Mouse (Mus musculus): ENCODE measurements around the gene Sox13. TPM values are rescaled to one million over a fixed set of nuclear protein-coding genes. Genes with fewer than 3 reads are reported as not detected.

Gene Sox13
- polyA plus RNA-seq, 1 experiment from 2014 or later = 8.8 TPM

DNA sequence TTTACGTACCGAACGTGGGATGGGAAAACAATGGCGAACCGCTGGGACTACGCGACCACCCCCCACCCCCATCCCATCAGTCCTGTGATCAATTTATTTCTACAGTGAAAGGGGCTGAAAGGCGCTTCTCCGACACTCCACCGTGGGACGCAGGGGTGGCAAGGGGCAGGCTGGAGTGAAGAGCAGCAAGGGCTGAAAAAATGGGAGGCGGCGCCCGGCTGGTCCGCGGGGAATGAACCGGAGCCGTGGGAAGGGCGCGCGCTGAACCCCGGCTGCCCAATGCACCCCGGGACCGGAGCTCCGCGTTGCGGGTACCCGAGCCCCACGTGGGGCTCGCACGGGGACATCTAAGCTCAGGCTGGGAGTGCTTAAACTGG lies 1.0 kb downstream of the Sox13 start:
- Histone ChIP-seq H3K4me1 (replicated peaks) (peaks cover 43% of the 10 kb centered on the region), H3K4me3 (peak overlapping the region; percentile 67), H3K4me2 (peak overlapping the region; percentile 89), H3K27me3 (no peaks in the 10 kb centered on the region), H3K27ac (replicated peaks) (peak overlapping the region; percentile 81), H3K9ac (peak overlapping the region; percentile 83), H3K36me3 (no peaks in the 10 kb centered on the region), H3K9me3 (no peaks in the 10 kb centered on the region)
- ATAC-seq (ENCODE audit: low read depth) = peak; percentile 24; the same call in 1 of the 2 replicates
- under 1% methylated on average over 31 of the region's 31 CpGs for WGBS

DNA sequence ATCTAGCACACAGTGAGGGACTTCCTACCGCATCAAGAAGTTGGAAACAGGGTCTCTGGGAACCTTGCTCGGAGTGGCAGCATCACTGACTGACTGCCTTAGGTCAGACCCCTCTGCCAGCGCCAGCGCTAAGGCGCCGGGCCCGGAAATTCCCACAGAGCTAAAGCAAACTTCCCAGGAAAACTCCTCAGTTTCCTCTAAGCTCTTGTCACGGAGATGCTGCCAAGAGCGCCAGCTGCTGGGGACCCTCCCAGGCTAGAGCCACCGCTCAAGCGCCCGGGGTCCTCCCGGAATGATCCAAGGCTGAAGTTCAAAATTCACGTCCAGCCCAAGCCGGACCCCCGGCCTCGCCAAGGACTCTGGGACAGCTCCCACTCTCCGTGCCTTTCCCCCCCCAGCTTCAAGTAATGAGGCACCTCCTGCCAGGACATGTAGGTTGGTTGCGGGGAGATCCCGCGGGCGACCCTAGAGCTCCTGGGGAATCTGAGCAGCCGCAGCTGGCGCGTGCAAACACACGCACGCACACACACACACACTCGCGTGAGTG lies 1.5 kb downstream of the Sox13 start:
- peak; percentile 33 for ATAC-seq (ENCODE audit: low read depth)
- peak overlapping the region; percentile 89 for H3K4me2 ChIP-seq
- H3K9me3 ChIP-seq = no peaks in the 10 kb centered on the region
- peaks cover 48% of the 10 kb centered on the region for H3K4me1 ChIP-seq (replicated peaks)
- peak overlapping the region; percentile 81 for H3K27ac ChIP-seq (replicated peaks)
- peak overlapping the region; percentile 67 for H3K4me3 ChIP-seq
- no peaks in the 10 kb centered on the region for H3K36me3 ChIP-seq
- peak overlapping the region; percentile 83 for H3K9ac ChIP-seq
- under 1% methylated on average over 29 of the region's 29 CpGs for WGBS
- no peaks in the 10 kb centered on the region for H3K27me3 ChIP-seq

DNA sequence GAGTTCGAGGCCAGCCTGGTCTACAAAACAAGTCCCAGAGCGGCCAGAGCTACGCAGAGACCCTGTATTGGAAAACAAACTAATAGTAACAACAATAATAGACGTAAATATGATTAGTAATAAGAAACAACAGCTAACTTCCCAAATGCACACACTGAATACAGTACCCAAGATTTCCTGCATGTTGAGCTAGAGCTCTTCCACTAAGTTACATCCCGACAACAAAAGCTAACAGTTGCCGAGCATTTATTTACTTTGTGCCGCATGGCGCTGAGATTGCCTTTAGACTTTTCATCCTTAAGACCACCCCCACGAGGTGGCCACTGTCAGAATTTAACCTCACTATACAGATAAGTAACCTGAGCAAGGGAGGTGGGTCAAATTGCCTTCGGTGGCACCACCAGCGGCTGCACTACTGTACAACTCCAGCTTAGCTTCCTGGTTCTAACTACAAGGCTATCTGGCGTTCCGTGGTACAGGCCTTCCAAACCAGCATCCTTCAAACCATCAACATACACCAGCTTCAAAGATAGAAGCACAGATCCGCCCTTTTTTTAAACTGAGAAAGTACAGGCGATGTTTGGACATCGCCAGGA lies 2.1 kb downstream of the Sox13 start:
- Histone ChIP-seq H3K9me3 (no peaks in the 10 kb centered on the region), H3K4me2 (peak overlapping the region; percentile 89), H3K4me3 (peak overlapping the region; percentile 67), H3K27me3 (no peaks in the 10 kb centered on the region), H3K36me3 (no peaks in the 10 kb centered on the region), H3K4me1 (replicated peaks) (peaks cover 54% of the 10 kb centered on the region), H3K27ac (replicated peaks) (0 out of 2 replicates have a peak overlapping the region, but pooled peaks have one; percentile 81), H3K9ac (peak overlapping the region; percentile 83)
- WGBS = 34% methylated on average over 16 of the region's 16 CpGs
- ATAC-seq (ENCODE audit: low read depth) = no peak

DNA sequence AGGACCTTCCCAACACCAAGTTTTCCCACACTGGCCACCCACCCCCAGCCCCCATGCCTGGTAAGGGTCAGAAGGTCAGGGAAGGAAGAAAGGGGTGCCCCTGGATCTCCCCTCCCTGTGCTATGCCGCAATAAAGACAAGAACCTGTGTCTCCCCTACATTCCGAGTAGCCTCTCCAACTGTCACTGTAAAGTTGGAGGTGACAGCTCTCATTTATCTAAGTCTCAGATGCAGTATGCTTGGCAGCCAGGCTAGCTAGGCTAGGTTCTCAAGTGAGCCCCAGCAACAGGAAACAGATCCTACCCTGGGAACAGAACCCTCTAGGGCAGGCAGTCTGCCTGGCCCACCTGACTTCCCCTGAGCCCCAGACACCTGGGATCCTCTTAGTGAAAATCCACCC lies 3.1 kb downstream of the Sox13 start:
- peak overlapping the region; percentile 89 for H3K4me2 ChIP-seq
- ATAC-seq (ENCODE audit: low read depth) = no peak
- no peak overlapping the region for H3K27ac ChIP-seq (replicated peaks)
- WGBS = 40% methylated on average over 2 of the region's 2 CpGs
- H3K36me3 ChIP-seq = no peaks in the 10 kb centered on the region
- H3K4me1 ChIP-seq (replicated peaks) = peaks cover 60% of the 10 kb centered on the region
- H3K27me3 ChIP-seq = no peaks in the 10 kb centered on the region
- H3K9me3 ChIP-seq = no peaks in the 10 kb centered on the region
- H3K4me3 ChIP-seq = no peak overlapping the region
- 0 out of 2 replicates have a peak overlapping the region, but pooled peaks have one; percentile 4 for H3K9ac ChIP-seq

DNA sequence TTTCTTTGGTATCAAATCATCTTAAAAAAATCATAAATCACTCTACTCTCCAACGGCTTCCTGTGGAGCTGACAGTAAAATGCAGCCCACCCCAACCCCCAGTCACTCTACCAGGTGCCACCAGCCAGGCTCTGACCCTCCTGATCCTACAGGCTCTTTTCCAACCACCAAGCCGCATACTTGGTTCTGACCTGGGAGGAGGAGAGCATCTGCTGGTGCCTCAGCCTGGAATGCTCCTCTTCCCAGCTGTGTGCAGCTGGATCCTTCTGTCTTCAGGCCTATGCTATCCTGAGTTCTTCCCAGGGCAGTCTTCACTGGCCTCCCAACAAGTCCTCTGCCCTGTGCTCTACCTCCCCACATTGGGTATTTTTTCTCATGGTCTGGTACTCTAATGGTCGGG lies 3.7 kb downstream of the Sox13 start:
- ATAC-seq (ENCODE audit: low read depth) = no peak
- H3K36me3 ChIP-seq = no peaks in the 10 kb centered on the region
- H3K27me3 ChIP-seq = no peaks in the 10 kb centered on the region
- H3K4me2 ChIP-seq = peak overlapping the region; percentile 89; the same call in 1 of the 2 replicates
- H3K4me1 ChIP-seq (replicated peaks) = peaks cover 64% of the 10 kb centered on the region
- no peak overlapping the region for H3K27ac ChIP-seq (replicated peaks)
- WGBS = 36% methylated on average over 3 of the region's 3 CpGs
- H3K4me3 ChIP-seq = no peak overlapping the region
- H3K9me3 ChIP-seq = no peaks in the 10 kb centered on the region
- no peak overlapping the region for H3K9ac ChIP-seq

DNA sequence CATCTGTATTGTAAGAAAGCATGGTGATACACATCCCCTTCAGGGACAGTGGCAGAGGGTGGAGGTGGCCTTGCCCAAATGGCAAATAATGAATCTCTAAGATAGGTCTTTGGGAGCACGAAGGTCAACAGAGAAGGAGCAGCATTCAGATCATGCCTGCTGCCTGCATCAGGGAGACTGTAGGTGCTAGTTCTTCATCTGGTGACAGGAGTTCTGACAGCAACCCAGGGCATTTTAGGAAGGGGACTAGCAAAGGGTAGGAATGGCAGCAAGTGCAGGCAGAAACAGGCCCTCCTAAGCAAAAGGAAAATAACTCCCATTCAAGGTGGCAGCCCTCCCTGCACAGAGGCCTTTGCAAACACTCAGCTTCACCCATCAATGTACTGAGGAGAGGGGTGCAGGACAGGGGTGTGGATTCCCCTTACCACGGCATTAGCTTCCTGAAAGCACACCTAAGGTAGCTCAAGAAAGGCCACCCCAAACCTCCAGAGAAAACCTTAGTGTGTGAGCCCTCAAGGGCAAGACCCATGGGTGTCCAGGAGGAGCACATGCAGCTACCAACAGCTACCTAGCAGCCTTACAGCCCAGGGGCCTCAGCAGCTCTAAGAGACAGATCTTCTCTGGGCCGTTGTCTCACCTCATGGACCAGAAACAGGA lies 4.9 kb downstream of the Sox13 start:
- H3K36me3 ChIP-seq = no peaks in the 10 kb centered on the region
- peaks cover 72% of the 10 kb centered on the region for H3K4me1 ChIP-seq (replicated peaks)
- ATAC-seq (ENCODE audit: low read depth) = no peak
- no peak overlapping the region for H3K4me3 ChIP-seq
- no peaks in the 10 kb centered on the region for H3K27me3 ChIP-seq
- H3K27ac ChIP-seq (replicated peaks) = no peak overlapping the region
- no peaks in the 10 kb centered on the region for H3K9me3 ChIP-seq
- no peak overlapping the region for H3K4me2 ChIP-seq
- no peak overlapping the region for H3K9ac ChIP-seq
- WGBS = 81% methylated on average over 3 of the region's 3 CpGs

DNA sequence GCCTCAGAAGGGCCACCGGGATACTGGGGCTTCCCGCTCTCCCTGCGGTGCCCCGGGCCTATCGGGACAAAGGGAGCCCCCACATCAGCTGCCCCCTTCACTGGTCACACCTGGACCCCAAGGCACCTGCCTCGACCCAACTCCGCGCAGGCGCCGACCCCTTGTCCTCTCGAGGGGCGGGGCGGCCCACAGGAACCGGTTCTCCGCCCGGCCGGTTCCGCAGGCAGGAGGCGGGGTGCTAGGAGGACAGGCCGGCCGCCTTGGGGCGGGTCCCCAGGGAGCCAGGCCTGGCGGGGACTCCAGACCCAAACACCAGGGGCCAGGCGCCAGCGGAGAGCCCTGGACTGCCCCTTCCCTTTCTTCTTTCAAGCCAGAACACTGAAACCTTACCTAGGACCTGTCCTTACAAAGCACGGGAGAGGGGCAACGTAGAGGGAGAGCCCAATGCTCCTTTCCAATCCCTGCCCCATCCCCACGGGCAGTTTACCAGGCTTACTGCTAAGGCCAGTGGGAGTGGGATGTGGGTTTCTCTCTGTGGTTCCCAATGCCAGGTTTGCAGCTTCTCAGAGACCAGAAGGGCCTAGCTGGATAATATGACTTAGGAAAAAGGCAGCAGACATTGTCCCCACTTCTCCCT lies 5.9 kb downstream of the Sox13 start:
- Histone ChIP-seq H3K36me3 (no peaks in the 10 kb centered on the region), H3K27ac (replicated peaks) (0 out of 2 replicates have a peak overlapping the region, but pooled peaks have one; percentile 33), H3K27me3 (no peaks in the 10 kb centered on the region), H3K9ac (peak overlapping the region; percentile 70), H3K4me3 (peak overlapping the region; percentile 30), H3K4me2 (peak overlapping the region; percentile 60), H3K4me1 (replicated peaks) (peaks cover 82% of the 10 kb centered on the region), H3K9me3 (no peaks in the 10 kb centered on the region)
- ATAC-seq (ENCODE audit: low read depth) = no peak
- 12% methylated on average over 28 of the region's 28 CpGs for WGBS

DNA sequence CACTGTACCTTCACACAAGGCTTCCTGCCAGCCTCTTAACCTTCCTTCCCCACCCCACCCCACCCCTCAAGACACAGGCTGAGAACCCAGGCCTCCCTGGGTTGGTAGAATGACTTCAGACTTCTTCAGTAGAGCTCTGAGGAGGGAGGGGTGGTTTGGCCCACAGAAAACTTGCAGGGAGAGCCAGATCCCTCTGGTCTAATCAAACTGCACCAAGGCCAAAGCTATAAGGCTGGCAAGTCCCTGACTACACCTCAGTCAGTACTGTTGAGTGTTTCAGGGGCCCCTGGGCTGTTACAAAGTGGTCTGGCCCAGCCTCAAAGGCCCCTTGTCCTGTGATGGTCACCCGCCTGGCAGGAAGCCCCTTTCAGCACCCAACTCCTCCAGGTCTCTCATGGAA lies 6.6 kb downstream of the Sox13 start:
- ATAC-seq (ENCODE audit: low read depth) = no peak
- peak overlapping the region; percentile 60 for H3K4me2 ChIP-seq
- WGBS = 61% methylated on average over 1 of the region's 1 CpGs
- no peaks in the 10 kb centered on the region for H3K36me3 ChIP-seq
- no peaks in the 10 kb centered on the region for H3K27me3 ChIP-seq
- H3K27ac ChIP-seq (replicated peaks) = no peak overlapping the region
- H3K4me1 ChIP-seq (replicated peaks) = peaks cover 85% of the 10 kb centered on the region
- peak overlapping the region; percentile 70; the same call in 1 of the 2 replicates for H3K9ac ChIP-seq
- H3K4me3 ChIP-seq = no peak overlapping the region
- no peaks in the 10 kb centered on the region for H3K9me3 ChIP-seq

DNA sequence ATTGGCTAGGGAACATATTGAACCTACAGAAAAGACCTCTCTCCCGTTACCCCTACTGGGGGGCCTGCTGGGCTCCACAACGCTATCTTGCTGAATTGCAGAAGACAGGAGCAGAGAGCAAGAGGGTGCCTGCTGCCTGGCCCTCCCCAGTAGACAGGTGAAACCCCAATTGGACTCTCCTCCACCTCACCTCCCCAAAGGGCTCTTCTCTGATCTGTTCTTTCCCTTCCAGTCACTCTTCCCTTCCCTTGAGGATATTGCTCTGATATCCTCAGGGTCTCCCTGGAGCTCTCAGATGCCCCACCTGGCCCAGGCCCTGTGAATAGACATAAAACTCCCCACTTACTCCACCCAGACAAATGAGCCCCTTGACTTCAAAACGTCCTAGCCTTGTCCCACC lies 7.1 kb downstream of the Sox13 start:
- Histone ChIP-seq H3K27ac (replicated peaks) (no peak overlapping the region), H3K27me3 (no peaks in the 10 kb centered on the region), H3K36me3 (no peaks in the 10 kb centered on the region), H3K4me2 (no peak overlapping the region), H3K4me3 (no peak overlapping the region), H3K9ac (0 out of 2 replicates have a peak overlapping the region, but pooled peaks have one; percentile 34), H3K4me1 (replicated peaks) (peaks cover 83% of the 10 kb centered on the region), H3K9me3 (no peaks in the 10 kb centered on the region)
- 71% methylated on average over 3 of the region's 3 CpGs for WGBS
- ATAC-seq (ENCODE audit: low read depth) = no peak

DNA sequence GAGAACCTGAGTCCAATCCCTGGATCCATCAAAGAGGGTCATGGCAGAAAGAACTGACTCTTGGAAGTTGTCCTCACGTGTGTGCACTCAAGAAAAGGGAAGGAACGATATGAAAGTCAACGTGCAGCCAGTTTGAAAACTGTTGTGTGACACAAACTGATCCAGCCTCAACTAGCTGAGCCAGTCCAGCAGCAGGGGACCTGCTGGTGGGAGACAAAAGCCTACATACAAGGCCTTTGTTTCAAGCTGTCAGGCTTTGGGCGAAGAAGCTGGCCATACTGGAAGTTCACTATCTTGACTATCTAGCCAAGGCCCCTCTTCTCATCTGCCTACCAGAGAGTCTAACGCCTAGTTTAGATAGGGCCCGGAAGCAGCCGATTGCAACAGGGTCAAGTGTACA lies 7.7 kb downstream of the Sox13 start:
- no peak overlapping the region for H3K27ac ChIP-seq (replicated peaks)
- WGBS = 93% methylated on average over 7 of the region's 7 CpGs
- no peak overlapping the region for H3K9ac ChIP-seq
- no peak overlapping the region for H3K4me3 ChIP-seq
- H3K27me3 ChIP-seq = no peaks in the 10 kb centered on the region
- peaks cover 80% of the 10 kb centered on the region for H3K4me1 ChIP-seq (replicated peaks)
- no peaks in the 10 kb centered on the region for H3K36me3 ChIP-seq
- no peak overlapping the region for H3K4me2 ChIP-seq
- ATAC-seq (ENCODE audit: low read depth) = no peak
- no peaks in the 10 kb centered on the region for H3K9me3 ChIP-seq

DNA sequence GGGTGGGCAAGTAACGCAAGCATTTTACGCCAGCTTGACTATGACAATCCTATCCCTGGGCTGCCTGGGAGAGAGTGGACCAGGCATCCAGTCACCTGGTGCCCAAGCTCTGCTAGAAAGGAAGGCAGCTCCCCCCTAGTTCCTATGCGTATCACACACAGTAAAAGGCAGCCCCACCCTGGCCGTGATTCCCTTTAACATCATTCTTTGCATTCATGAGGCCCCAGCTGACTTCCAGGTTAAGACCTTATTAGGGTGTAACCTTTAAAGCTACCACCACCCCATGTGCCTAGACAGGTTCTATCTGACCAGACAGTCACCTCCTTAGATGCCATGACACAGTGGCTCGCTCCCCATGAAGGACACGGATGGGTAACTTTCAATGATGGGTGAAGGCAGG lies 8.7 kb downstream of the Sox13 start:
- no peaks in the 10 kb centered on the region for H3K27me3 ChIP-seq
- WGBS = 71% methylated on average over 6 of the region's 6 CpGs
- H3K27ac ChIP-seq (replicated peaks) = no peak overlapping the region
- no peaks in the 10 kb centered on the region for H3K9me3 ChIP-seq
- no peak overlapping the region for H3K9ac ChIP-seq
- no peak for ATAC-seq (ENCODE audit: low read depth)
- no peaks in the 10 kb centered on the region for H3K36me3 ChIP-seq
- no peak overlapping the region for H3K4me2 ChIP-seq
- H3K4me3 ChIP-seq = no peak overlapping the region
- H3K4me1 ChIP-seq (replicated peaks) = peaks cover 70% of the 10 kb centered on the region

DNA sequence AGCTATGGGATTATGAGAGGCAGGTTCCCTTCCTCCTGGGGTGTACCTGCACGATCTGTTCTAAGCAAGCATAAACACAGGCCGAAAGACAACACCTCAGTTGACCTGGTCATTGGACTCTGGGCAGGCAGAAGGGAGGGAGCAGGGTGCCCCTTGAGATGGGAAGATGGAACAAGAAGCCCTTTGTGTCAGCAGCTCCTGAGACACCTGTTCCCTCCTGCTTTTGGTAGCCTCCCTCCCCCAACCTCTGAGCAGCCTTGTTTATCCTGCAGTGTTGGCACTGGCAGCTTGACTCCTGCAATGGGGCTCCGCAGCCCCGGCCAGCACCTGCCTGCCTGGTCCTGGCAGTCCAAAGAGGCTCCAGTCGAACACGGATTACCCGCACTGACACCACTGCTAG lies 9.1 kb downstream of the Sox13 start:
- H3K27ac ChIP-seq (replicated peaks) = no peak overlapping the region
- no peak overlapping the region for H3K9ac ChIP-seq
- H3K27me3 ChIP-seq = no peaks in the 10 kb centered on the region
- H3K4me2 ChIP-seq = no peak overlapping the region
- no peak overlapping the region for H3K4me3 ChIP-seq
- 64% methylated on average over 7 of the region's 7 CpGs for WGBS
- no peaks in the 10 kb centered on the region for H3K9me3 ChIP-seq
- peaks cover 70% of the 10 kb centered on the region for H3K4me1 ChIP-seq (replicated peaks)
- no peaks in the 10 kb centered on the region for H3K36me3 ChIP-seq
- no peak for ATAC-seq (ENCODE audit: low read depth)
